Comparison of ENCODE assay signal across 12 mouse cellular contexts in genomic region chr11:20041164-20041920, GRCm38 (mm10).
DNase-seq lines count a peak whose midpoint lies in the region; ATAC-seq lines count a peak whose summit lies in the region.
"Had no signal": no experiment of that assay in that cellular context is flagged by ENCODE, and none has a peak within 500 bp of the region (broad histone marks: within the 10 kb centered on the region; RNA-seq: fewer than 3 reads in every experiment).

No protein-coding gene starts in this region.

- H3K4me3 ChIP-seq in midbrain, embryonic 14.5 days (replicated peaks; ENCODE audit: low read depth, low read length): no peak overlapping the region
- H3K4me3 ChIP-seq in midbrain, embryonic 16.5 days (ENCODE audit: low read depth, low read length): no peak overlapping the region
- H3K4me3 ChIP-seq in embryonic facial prominence, embryonic 12.5 days: no peak overlapping the region
- no peak overlapping the region for H3K4me3 ChIP-seq in kidney, embryonic 16.5 days (ENCODE audit: low read length)
- H3K4me3 ChIP-seq: neural tube, embryonic 12.5 days had no signal

- H3K27ac ChIP-seq in midbrain, embryonic 14.5 days (replicated peaks; ENCODE audit: low read depth, low read length): no peak overlapping the region
- H3K27ac ChIP-seq in midbrain, embryonic 16.5 days (ENCODE audit: low read length): no peak overlapping the region
- peak overlapping the region; percentile 30; the same call in 1 of the 2 replicates for H3K27ac ChIP-seq in embryonic facial prominence, embryonic 12.5 days
- peak overlapping the region; percentile 73 for H3K27ac ChIP-seq in kidney, embryonic 16.5 days (ENCODE audit: low read length)
- H3K27ac ChIP-seq: neural tube, embryonic 12.5 days had no signal

- H3K27me3 ChIP-seq in midbrain, embryonic 14.5 days (ENCODE audit: control insufficient read depth, insufficient read depth, low read length): no peaks in the 10 kb centered on the region
- no peaks in the 10 kb centered on the region for H3K27me3 ChIP-seq in midbrain, embryonic 16.5 days (ENCODE audit: control insufficient read depth, insufficient read depth, low read depth, low read length)
- no peaks in the 10 kb centered on the region; the same call in 1 of the 2 replicates for H3K27me3 ChIP-seq in embryonic facial prominence, embryonic 12.5 days
- no peaks in the 10 kb centered on the region for H3K27me3 ChIP-seq in kidney, embryonic 16.5 days (ENCODE audit: insufficient read depth, low read length)
- H3K27me3 ChIP-seq: neural tube, embryonic 12.5 days had no signal

- H3K9ac ChIP-seq in midbrain, embryonic 14.5 days (replicated peaks; ENCODE audit: low read length): no peak overlapping the region
- H3K9ac ChIP-seq in midbrain, embryonic 16.5 days (ENCODE audit: low read depth, low read length): no peak overlapping the region
- no peak overlapping the region for H3K9ac ChIP-seq in embryonic facial prominence, embryonic 12.5 days
- H3K9ac ChIP-seq in kidney, embryonic 16.5 days (replicated peaks; ENCODE audit: low read length): 0 out of 2 replicates have a peak overlapping the region, but pooled peaks have one; percentile 38
- H3K9ac ChIP-seq: neural tube, embryonic 12.5 days had no signal

- ATAC-seq in midbrain, embryonic 14.5 days (ENCODE audit: low FRiP score, low TSS enrichment): 0 out of 2 replicates have a peak, but pooled peaks have one; percentile 13
- ATAC-seq in midbrain, embryonic 16.5 days: no peak
- no peak for ATAC-seq in embryonic facial prominence, embryonic 12.5 days (ENCODE audit: insufficient number of reproducible peaks, insufficient read depth, low FRiP score, low TSS enrichment)
- peak; percentile 67 for ATAC-seq in kidney, embryonic 16.5 days (ENCODE audit: low FRiP score, low TSS enrichment)

- no peaks in the 10 kb centered on the region for H3K9me3 ChIP-seq in midbrain, embryonic 14.5 days (ENCODE audit: control insufficient read depth, low read length)
- no peaks in the 10 kb centered on the region for H3K9me3 ChIP-seq in midbrain, embryonic 16.5 days (replicated peaks; ENCODE audit: control insufficient read depth, low read length, poor library complexity, severe bottlenecking)
- H3K9me3 ChIP-seq in embryonic facial prominence, embryonic 12.5 days: no peaks in the 10 kb centered on the region
- no peaks in the 10 kb centered on the region for H3K9me3 ChIP-seq in kidney, embryonic 16.5 days (ENCODE audit: low read length)
- H3K9me3 ChIP-seq: neural tube, embryonic 12.5 days had no signal

- no peak for DNase-seq in midbrain, embryonic 14.5 days
- DNase-seq in thymus, postnatal 0 days (ENCODE audit: low spot score): peak; percentile 82
- no peak for DNase-seq in cerebellum, postnatal 4 days (ENCODE audit: low spot score in 2 of 2)
- no peak for DNase-seq in heart, postnatal 10 days
- no peak for DNase-seq in cerebellum, adult 11 months
- DNase-seq: cerebellum, postnatal 36 days; gastrocnemius, postnatal 36 days; spleen, adult 18-20 months had no signal

- WGBS in midbrain, embryonic 14.5 days: 24% methylated on average over 6 of the region's 6 CpGs
- 25% methylated on average over 6 of the region's 6 CpGs for WGBS in midbrain, embryonic 16.5 days
- 13% methylated on average over 6 of the region's 6 CpGs for WGBS in embryonic facial prominence, embryonic 12.5 days
- WGBS in kidney, embryonic 16.5 days: 13% methylated on average over 6 of the region's 6 CpGs

- H3K4me1 ChIP-seq in midbrain, embryonic 14.5 days (ENCODE audit: control insufficient read depth, insufficient read depth, low read length): peaks cover 8% of the 10 kb centered on the region
- peaks cover 4% of the 10 kb centered on the region; the same call in 1 of the 2 replicates for H3K4me1 ChIP-seq in midbrain, embryonic 16.5 days (ENCODE audit: control insufficient read depth, insufficient read depth, low read length)
- H3K4me1 ChIP-seq in embryonic facial prominence, embryonic 12.5 days: peaks cover 20% of the 10 kb centered on the region
- peaks cover 27% of the 10 kb centered on the region for H3K4me1 ChIP-seq in kidney, embryonic 16.5 days (ENCODE audit: insufficient read depth, low read length)

- intact Hi-C loops in heart, postnatal 10 days (cut with DNase I): no loop called here

- H3K4me2 ChIP-seq in midbrain, embryonic 14.5 days (ENCODE audit: low read length): no peak overlapping the region
- no peak overlapping the region for H3K4me2 ChIP-seq in midbrain, embryonic 16.5 days (ENCODE audit: low read length)
- no peak overlapping the region for H3K4me2 ChIP-seq in embryonic facial prominence, embryonic 12.5 days (replicated peaks)
- H3K4me2 ChIP-seq in kidney, embryonic 16.5 days (replicated peaks; ENCODE audit: low read depth, low read length): no peak overlapping the region
- H3K4me2 ChIP-seq: neural tube, embryonic 12.5 days had no signal

- no peaks in the 10 kb centered on the region for H3K36me3 ChIP-seq in midbrain, embryonic 14.5 days (ENCODE audit: control insufficient read depth, insufficient read depth, low read length)
- H3K36me3 ChIP-seq in midbrain, embryonic 16.5 days (ENCODE audit: control insufficient read depth, insufficient read depth, low read length): no peaks in the 10 kb centered on the region
- no peaks in the 10 kb centered on the region for H3K36me3 ChIP-seq in embryonic facial prominence, embryonic 12.5 days
- no peaks in the 10 kb centered on the region for H3K36me3 ChIP-seq in kidney, embryonic 16.5 days (ENCODE audit: insufficient read depth, low read length)
- H3K36me3 ChIP-seq: neural tube, embryonic 12.5 days had no signal

Comparison
In these comparisons a context has a peak if more than half of its experiments do, and no peak if none do; other contexts are left out.
1. ATAC-seq: peak in midbrain, embryonic 14.5 days (single experiment) and kidney, embryonic 16.5 days (single experiment); none in midbrain, embryonic 16.5 days (single experiment) and embryonic facial prominence, embryonic 12.5 days (single experiment).
2. H3K27ac ChIP-seq: peak in embryonic facial prominence, embryonic 12.5 days (single experiment) and kidney, embryonic 16.5 days (single experiment); none in midbrain, embryonic 14.5 days (single experiment) and midbrain, embryonic 16.5 days (single experiment).